Mouse (Mus musculus): Measurements from ENCODE around the gene 6820408C15Rik. TPM values are rescaled to one million over a fixed set of nuclear protein-coding genes. Genes with fewer than 3 reads are reported as not detected.

Gene 6820408C15Rik
- polyA plus RNA-seq, 1 experiment from 2014 or later: 0.93 TPM

GRCm38 (mm10) chr2:152480881-152481280, 65.5 kb downstream of the 6820408C15Rik start:
- no peak for ATAC-seq (ENCODE audit: low FRiP score)
- Histone ChIP-seq H3K4me2 (no peak overlapping the region), H3K9ac (ENCODE audit: low read length) (no peak overlapping the region), H3K4me1 (ENCODE audit: control insufficient read depth, insufficient read depth, low read length) (no peaks in the 10 kb centered on the region), H3K36me3 (ENCODE audit: control insufficient read depth, insufficient read depth, low read length) (no peaks in the 10 kb centered on the region), H3K27ac (ENCODE audit: low read depth, low read length) (no peak overlapping the region), H3K9me3 (ENCODE audit: control insufficient read depth, low read length) (no peaks in the 10 kb centered on the region), H3K4me3 (ENCODE audit: low read depth, low read length) (no peak overlapping the region), H3K27me3 (ENCODE audit: control insufficient read depth, insufficient read depth, low read length) (no peaks in the 10 kb centered on the region)
- 90% methylated on average over 3 of the region's 3 CpGs for WGBS
- no peak for DNase-seq (ENCODE audit: low spot score, missing footprints)

- no peaks in the 10 kb centered on the region for H3K4me1 ChIP-seq (ENCODE audit: control insufficient read depth, insufficient read depth, low read length)
- WGBS: 87% methylated on average over 7 of the region's 7 CpGs
- H3K9me3 ChIP-seq (ENCODE audit: control insufficient read depth, low read length): no peaks in the 10 kb centered on the region
- no peak overlapping the region for H3K9ac ChIP-seq (ENCODE audit: low read length)
- no peak overlapping the region for H3K27ac ChIP-seq (ENCODE audit: low read depth, low read length)
- H3K4me3 ChIP-seq (ENCODE audit: low read depth, low read length): no peak overlapping the region
- ATAC-seq (ENCODE audit: low FRiP score): no peak
- DNase-seq (ENCODE audit: low spot score, missing footprints): no peak
- no peaks in the 10 kb centered on the region for H3K27me3 ChIP-seq (ENCODE audit: control insufficient read depth, insufficient read depth, low read length)
- no peaks in the 10 kb centered on the region for H3K36me3 ChIP-seq (ENCODE audit: control insufficient read depth, insufficient read depth, low read length)
- H3K4me2 ChIP-seq: no peak overlapping the region
Measured at GRCm38 (mm10) chr2:152481726-152482125, 66.3 kb downstream of the 6820408C15Rik start.

GRCm38 (mm10) chr2:152487024-152487423, 71.6 kb downstream of the 6820408C15Rik start:
- DNase-seq (ENCODE audit: low spot score, missing footprints) (no peak), ATAC-seq (ENCODE audit: low FRiP score) (no peak)
- Histone ChIP-seq H3K4me1 (ENCODE audit: control insufficient read depth, insufficient read depth, low read length) (no peaks in the 10 kb centered on the region), H3K9me3 (ENCODE audit: control insufficient read depth, low read length) (no peaks in the 10 kb centered on the region), H3K4me2 (no peak overlapping the region), H3K9ac (ENCODE audit: low read length) (no peak overlapping the region), H3K27ac (ENCODE audit: low read depth, low read length) (no peak overlapping the region), H3K27me3 (ENCODE audit: control insufficient read depth, insufficient read depth, low read length) (no peaks in the 10 kb centered on the region), H3K36me3 (ENCODE audit: control insufficient read depth, insufficient read depth, low read length) (no peaks in the 10 kb centered on the region), H3K4me3 (ENCODE audit: low read depth, low read length) (no peak overlapping the region)
- WGBS: 66% methylated on average over 2 of the region's 2 CpGs

GRCm38 (mm10) chr2:152490038-152490437, 74.7 kb downstream of the 6820408C15Rik start, which contains the start of gene Defb22:
Gene Defb22, minus strand, starts transcription at chr2:152490138.
- H3K27ac ChIP-seq (ENCODE audit: low read depth, low read length): no peak within 1 kb of the TSS
- H3K9ac ChIP-seq (ENCODE audit: low read length): no peak within 1 kb of the TSS
- no peaks in the 10 kb centered on the region for H3K36me3 ChIP-seq (ENCODE audit: control insufficient read depth, insufficient read depth, low read length)
- H3K27me3 ChIP-seq (ENCODE audit: control insufficient read depth, insufficient read depth, low read length): no peaks in the 10 kb centered on the region
- H3K4me1 ChIP-seq (ENCODE audit: control insufficient read depth, insufficient read depth, low read length): no peaks in the 10 kb centered on the region
- H3K4me3 ChIP-seq (ENCODE audit: low read depth, low read length): no peak within 1 kb of the TSS
- DNase-seq (ENCODE audit: low spot score, missing footprints) (no peak), ATAC-seq (ENCODE audit: low FRiP score) (no peak)
- H3K4me2 ChIP-seq: no peak within 1 kb of the TSS
- no peaks in the 10 kb centered on the region for H3K9me3 ChIP-seq (ENCODE audit: control insufficient read depth, low read length)

- ATAC-seq (ENCODE audit: low FRiP score): no peak
Measured at GRCm38 (mm10) chr2:152493151-152493550, 77.8 kb downstream of the 6820408C15Rik start.

More at GRCm38 (mm10) chr2:152493151-152493550, 77.8 kb downstream of the 6820408C15Rik start:
- no peaks in the 10 kb centered on the region for H3K36me3 ChIP-seq (ENCODE audit: control insufficient read depth, insufficient read depth, low read length)
- no peak overlapping the region for H3K27ac ChIP-seq (ENCODE audit: low read depth, low read length)
- no peak for DNase-seq (ENCODE audit: low spot score, missing footprints)
- H3K4me1 ChIP-seq (ENCODE audit: control insufficient read depth, insufficient read depth, low read length): no peaks in the 10 kb centered on the region
- no peaks in the 10 kb centered on the region for H3K27me3 ChIP-seq (ENCODE audit: control insufficient read depth, insufficient read depth, low read length)
- no peak overlapping the region for H3K9ac ChIP-seq (ENCODE audit: low read length)
- no peaks in the 10 kb centered on the region for H3K9me3 ChIP-seq (ENCODE audit: control insufficient read depth, low read length)
- 76% methylated on average over 6 of the region's 6 CpGs for WGBS
- no peak overlapping the region for H3K4me3 ChIP-seq (ENCODE audit: low read depth, low read length)
- no peak overlapping the region for H3K4me2 ChIP-seq

Other genes starting within 250 kb of the 6820408C15Rik start
- 60.1 and 63.8 TPM in 2 replicates for gene Csnk2a1, start 188.7 kb upstream of the 6820408C15Rik start, polyA plus RNA-seq (2014; fragmentation: Nextera tagmentation; extraction: Ambion mirVana)
- gene Tbc1d20, start 121.8 kb upstream of the 6820408C15Rik start, polyA plus RNA-seq (2014; fragmentation: Nextera tagmentation; extraction: Ambion mirVana): 24.2 and 25.0 TPM in 2 replicates
- 62.0 and 70.1 TPM in 2 replicates for gene Rbck1, start 82.9 kb upstream of the 6820408C15Rik start, polyA plus RNA-seq (2014; fragmentation: Nextera tagmentation; extraction: Ambion mirVana)
- 1.1 and 1.2 TPM in 2 replicates for gene Trib3, start 71.6 kb upstream of the 6820408C15Rik start, polyA plus RNA-seq (2014; fragmentation: Nextera tagmentation; extraction: Ambion mirVana)
- 5.3 and 6.2 TPM in 2 replicates for gene Nrsn2, start 38.9 kb upstream of the 6820408C15Rik start, polyA plus RNA-seq (2014; fragmentation: Nextera tagmentation; extraction: Ambion mirVana)
- gene Sox12, start 17.5 kb upstream of the 6820408C15Rik start, polyA plus RNA-seq (2014; fragmentation: Nextera tagmentation; extraction: Ambion mirVana): 16.9 and 17.8 TPM in 2 replicates
- 52.0 and 55.0 TPM in 2 replicates for gene Zcchc3, start 560 bp upstream of the 6820408C15Rik start, polyA plus RNA-seq (2014; fragmentation: Nextera tagmentation; extraction: Ambion mirVana)
- not detected in 2 replicates for gene Defb23, start 49.0 kb downstream of the 6820408C15Rik start, polyA plus RNA-seq (2014; fragmentation: Nextera tagmentation; extraction: Ambion mirVana)
- gene Defb20, start 61.5 kb downstream of the 6820408C15Rik start, polyA plus RNA-seq (2014; fragmentation: Nextera tagmentation; extraction: Ambion mirVana): not detected in 2 replicates
- not detected in 2 replicates for gene Defb22, start 74.6 kb downstream of the 6820408C15Rik start, polyA plus RNA-seq (2014; fragmentation: Nextera tagmentation; extraction: Ambion mirVana)
- not detected in 2 replicates for gene Defb26, start 96.1 kb downstream of the 6820408C15Rik start, polyA plus RNA-seq (2014; fragmentation: Nextera tagmentation; extraction: Ambion mirVana)
- not detected in 2 replicates for gene Defb28, start 102.7 kb downstream of the 6820408C15Rik start, polyA plus RNA-seq (2014; fragmentation: Nextera tagmentation; extraction: Ambion mirVana)
- gene Defb29, start 124.5 kb downstream of the 6820408C15Rik start, polyA plus RNA-seq (2014; fragmentation: Nextera tagmentation; extraction: Ambion mirVana): not detected in 2 replicates
- gene Gm17416, start 153.8 kb downstream of the 6820408C15Rik start, polyA plus RNA-seq (2014; fragmentation: Nextera tagmentation; extraction: Ambion mirVana): not detected in 2 replicates
- not detected in 2 replicates for gene Defb21, start 157.2 kb downstream of the 6820408C15Rik start, polyA plus RNA-seq (2014; fragmentation: Nextera tagmentation; extraction: Ambion mirVana)
- gene Defb19, start 164.7 kb downstream of the 6820408C15Rik start, polyA plus RNA-seq (2014; fragmentation: Nextera tagmentation; extraction: Ambion mirVana): not detected in 2 replicates
- not detected in 2 replicates for gene Defb45, start 183.8 kb downstream of the 6820408C15Rik start, polyA plus RNA-seq (2014; fragmentation: Nextera tagmentation; extraction: Ambion mirVana)
- not detected in 2 replicates for gene Defb36, start 188.7 kb downstream of the 6820408C15Rik start, polyA plus RNA-seq (2014; fragmentation: Nextera tagmentation; extraction: Ambion mirVana)
- not detected in 2 replicates for gene Defb25, start 207.5 kb downstream of the 6820408C15Rik start, polyA plus RNA-seq (2014; fragmentation: Nextera tagmentation; extraction: Ambion mirVana)
- 0.18 and 0.22 TPM in 2 replicates for gene Rem1, start 211.4 kb downstream of the 6820408C15Rik start, polyA plus RNA-seq (2014; fragmentation: Nextera tagmentation; extraction: Ambion mirVana)